Mouse (Mus musculus) kidney, embryonic 15.5 days (tissue): Measurements from ENCODE around the gene Rufy1. TPM values are rescaled to one million over a fixed set of nuclear protein-coding genes. Genes with fewer than 3 reads are reported as not detected.

Source experiments
- ATAC-seq: fragments of 200-750 bp; cut with Nextera tagmentation; replicated peaks from 2 replicates; pipeline ENCODE4 v1.8.0; 2017; ENCODE audit warnings: moderate TSS enrichment; ENCODE audit not compliant: low FRiP score
- H3K27ac ChIP-seq: fragments of 300-500 bp; sonication (generic); 2 replicates; pipeline ENCODE4 v1.5.1; 2015; ENCODE audit warnings: mild to moderate bottlenecking, inconsistent platforms
- H3K27me3 ChIP-seq: fragments of 300-500 bp; sonication (generic); 2 replicates; pipeline ENCODE4 v1.6.1; 2015; ENCODE audit warnings: inconsistent platforms
- H3K36me3 ChIP-seq: fragments of 300-500 bp; sonication (generic); 2 replicates; pipeline ENCODE4 v1.6.1; 2015; ENCODE audit warnings: inconsistent platforms
- H3K4me1 ChIP-seq: fragments of 300-500 bp; sonication (generic); 2 replicates; pipeline ENCODE4 v1.6.1; 2015; ENCODE audit warnings: inconsistent platforms
- H3K4me2 ChIP-seq: fragments of 300-500 bp; sonication (generic); 2 replicates; pipeline ENCODE4 v1.6.1; 2015; ENCODE audit warnings: moderate library complexity, mild to moderate bottlenecking, inconsistent platforms
- H3K4me3 ChIP-seq: fragments of 300-500 bp; sonication (generic); replicated peaks from 2 replicates; pipeline ENCODE4 v1.5.1; 2015; ENCODE audit warnings: mild to moderate bottlenecking, inconsistent platforms
- H3K9ac ChIP-seq: fragments of 300-500 bp; sonication (generic); 2 replicates; pipeline ENCODE4 v1.6.1; 2015; ENCODE audit warnings: mild to moderate bottlenecking, inconsistent platforms
- H3K9me3 ChIP-seq: fragments of 300-500 bp; sonication (generic); replicated peaks from 2 replicates; pipeline ENCODE4 v1.6.1; 2016; ENCODE audit warnings: inconsistent platforms
- WGBS: fragments of 180-500 bp; shearing (Covaris S2); methylation state at CpG from one replicate; pipeline ENCODE4 v1.1.7; 2015; ENCODE audit warnings: mixed read lengths; 5-methylcytosine and 5-hydroxymethylcytosine counted together
- polyA plus RNA-seq: library from polyadenylated mRNA; unstranded; fragments of >200 nt; fragmentation: Nextera tagmentation; extraction: Ambion mirVana; gene quantifications from 2 replicates; pipeline ENCODE4 v1.2.1, GENCODE M21; 2015

Rufy1 gene
- polyA plus RNA-seq, 1 experiment from 2014 or later = 27.9 TPM

GRCm38 (mm10) chr11:50389616-50390015, 41.3 kb downstream of the Rufy1 start:
- H3K4me1 ChIP-seq = no peaks in the 10 kb centered on the region
- H3K9me3 ChIP-seq = no peaks in the 10 kb centered on the region
- H3K36me3 ChIP-seq = peaks cover 77% of the 10 kb centered on the region
- H3K4me2 ChIP-seq = no peak overlapping the region
- H3K4me3 ChIP-seq = no peak overlapping the region
- H3K9ac ChIP-seq = no peak overlapping the region
- ATAC-seq = no peak
- WGBS = 69% methylated on average over 5 of the region's 5 CpGs
- no peak overlapping the region for H3K27ac ChIP-seq
- H3K27me3 ChIP-seq = no peaks in the 10 kb centered on the region

- WGBS = 67% methylated on average over 3 of the region's 3 CpGs
- H3K4me1 ChIP-seq = no peaks in the 10 kb centered on the region
- no peak overlapping the region for H3K4me3 ChIP-seq
- no peaks in the 10 kb centered on the region for H3K9me3 ChIP-seq
- H3K4me2 ChIP-seq = no peak overlapping the region
- peaks cover 76% of the 10 kb centered on the region for H3K36me3 ChIP-seq
- H3K27ac ChIP-seq = 0 out of 2 replicates have a peak overlapping the region, but pooled peaks have one; percentile 51
- ATAC-seq = no peak
- no peak overlapping the region for H3K9ac ChIP-seq
- no peaks in the 10 kb centered on the region for H3K27me3 ChIP-seq
Observed at GRCm38 (mm10) chr11:50389011-50389410, 41.9 kb downstream of the Rufy1 start.

- H3K4me3 ChIP-seq = no peak overlapping the region
- H3K27me3 ChIP-seq = no peaks in the 10 kb centered on the region
- H3K27ac ChIP-seq = no peak overlapping the region
- WGBS = 92% methylated on average over 3 of the region's 3 CpGs
- no peak for ATAC-seq
- no peaks in the 10 kb centered on the region for H3K9me3 ChIP-seq
- peaks cover 73% of the 10 kb centered on the region for H3K36me3 ChIP-seq
- no peak overlapping the region for H3K9ac ChIP-seq
- no peak overlapping the region for H3K4me2 ChIP-seq
- H3K4me1 ChIP-seq = no peaks in the 10 kb centered on the region
Observed at GRCm38 (mm10) chr11:50388217-50388929, 42.6 kb downstream of the Rufy1 start.

GRCm38 (mm10) chr11:50387697-50388096, 43.2 kb downstream of the Rufy1 start:
- Histone ChIP-seq H3K36me3 (peaks cover 75% of the 10 kb centered on the region), H3K4me1 (no peaks in the 10 kb centered on the region), H3K4me3 (no peak overlapping the region), H3K4me2 (no peak overlapping the region), H3K27me3 (no peaks in the 10 kb centered on the region), H3K9me3 (no peaks in the 10 kb centered on the region), H3K27ac (no peak overlapping the region), H3K9ac (no peak overlapping the region)
- no peak for ATAC-seq
- WGBS = 75% methylated on average over 4 of the region's 4 CpGs

GRCm38 (mm10) chr11:50387167-50387679, 43.7 kb downstream of the Rufy1 start:
- Histone ChIP-seq H3K4me3 (no peak overlapping the region), H3K27me3 (no peaks in the 10 kb centered on the region), H3K36me3 (peaks cover 78% of the 10 kb centered on the region), H3K4me2 (no peak overlapping the region), H3K9me3 (no peaks in the 10 kb centered on the region), H3K9ac (no peak overlapping the region), H3K4me1 (0 out of 2 replicates have a peak, but pooled peaks cover 2% of the 10 kb centered on the region), H3K27ac (no peak overlapping the region)
- 76% methylated on average over 3 of the region's 3 CpGs for WGBS
- no peak for ATAC-seq

- WGBS = 4% methylated on average over 4 of the region's 4 CpGs
- Histone ChIP-seq H3K36me3 (peaks cover 50% of the 10 kb centered on the region), H3K27me3 (no peaks in the 10 kb centered on the region)
Observed at GRCm38 (mm10) chr11:50381311-50381710, 49.6 kb downstream of the Rufy1 start.

GRCm38 (mm10) chr11:50379023-50379752, 51.7 kb downstream of the Rufy1 start:
- Histone ChIP-seq H3K36me3 (peaks cover 35% of the 10 kb centered on the region), H3K27ac (no peak overlapping the region), H3K4me2 (peak overlapping the region; percentile 96), H3K4me3 (peak overlapping the region; percentile 99), H3K9ac (peak overlapping the region; percentile 100), H3K9me3 (no peaks in the 10 kb centered on the region), H3K4me1 (peaks cover 24% of the 10 kb centered on the region), H3K27me3 (no peaks in the 10 kb centered on the region)
- no peak for ATAC-seq
- 52% methylated on average over 12 of the region's 12 CpGs for WGBS

More at GRCm38 (mm10) chr11:50381311-50381710, 49.6 kb downstream of the Rufy1 start:
- no peak overlapping the region for H3K27ac ChIP-seq
- peak overlapping the region; percentile 56 for H3K4me2 ChIP-seq
- no peak overlapping the region for H3K9ac ChIP-seq
- H3K4me3 ChIP-seq = peak overlapping the region; percentile 34
- H3K4me1 ChIP-seq = peaks cover 20% of the 10 kb centered on the region
- no peaks in the 10 kb centered on the region for H3K9me3 ChIP-seq
- ATAC-seq = no peak

- Histone ChIP-seq H3K4me3 (peak overlapping the region; percentile 99), H3K9ac (peak overlapping the region; percentile 100), H3K4me1 (peaks cover 24% of the 10 kb centered on the region), H3K4me2 (peak overlapping the region; percentile 96), H3K27ac (peak overlapping the region; percentile 100), H3K9me3 (no peaks in the 10 kb centered on the region), H3K36me3 (peaks cover 29% of the 10 kb centered on the region), H3K27me3 (no peaks in the 10 kb centered on the region)
- WGBS = under 1% methylated on average over 71 of the region's 71 CpGs
- ATAC-seq = peak; percentile 80
Observed at GRCm38 (mm10) chr11:50377892-50378684, 52.8 kb downstream of the Rufy1 start.

GRCm38 (mm10) chr11:50376911-50377891, 53.7 kb downstream of the Rufy1 start, which contains the start of gene Hnrnph1:
TSS of gene Hnrnph1 (plus strand) at chr11:50376990.
- H3K27me3 ChIP-seq = no peaks in the 10 kb centered on the region
- under 1% methylated on average over 76 of the region's 76 CpGs for WGBS
- peak within 1 kb of the TSS; percentile 100 for H3K27ac ChIP-seq
- H3K9me3 ChIP-seq = no peaks in the 10 kb centered on the region
- ATAC-seq = peak; percentile 94
- peaks cover 21% of the 10 kb centered on the region for H3K36me3 ChIP-seq
- peak within 1 kb of the TSS; percentile 96 for H3K4me2 ChIP-seq
- peak within 1 kb of the TSS; percentile 99 for H3K4me3 ChIP-seq
- H3K9ac ChIP-seq = peak within 1 kb of the TSS; percentile 100
- H3K4me1 ChIP-seq = peaks cover 21% of the 10 kb centered on the region

- H3K9me3 ChIP-seq = no peaks in the 10 kb centered on the region
- peak overlapping the region; percentile 96 for H3K4me2 ChIP-seq
- no peak for ATAC-seq
- WGBS = 25% methylated on average over 10 of the region's 10 CpGs
- H3K4me3 ChIP-seq = peak overlapping the region; percentile 99
- H3K36me3 ChIP-seq = peaks cover 16% of the 10 kb centered on the region
- peak overlapping the region; percentile 100 for H3K27ac ChIP-seq
- H3K27me3 ChIP-seq = no peaks in the 10 kb centered on the region
- H3K4me1 ChIP-seq = peaks cover 23% of the 10 kb centered on the region
- peak overlapping the region; percentile 89 for H3K9ac ChIP-seq
Observed at GRCm38 (mm10) chr11:50376156-50376790, 54.7 kb downstream of the Rufy1 start.
